Mouse (Mus musculus) intestine, embryonic 14.5 days (tissue): Measurements from ENCODE around the gene Sds. TPM values are rescaled to one million over a fixed set of nuclear protein-coding genes. Genes with fewer than 3 reads are reported as not detected.

Source experiments
- ATAC-seq: fragments of 200-750 bp; cut with Nextera tagmentation; replicated peaks from 2 replicates; pipeline ENCODE4 v1.8.0; 2017; ENCODE audit warnings: low read depth, moderate number of reproducible peaks, moderate TSS enrichment, moderate library complexity; ENCODE audit not compliant: low FRiP score, low TSS enrichment
- DNase-seq: peaks from one replicate; pipeline ENCODE4 v3.0.0-alpha.2; 2018; ENCODE audit warnings: low spot score
- H3K27ac ChIP-seq: fragments of 300-500 bp; sonication (generic); 2 replicates; pipeline ENCODE4 v1.5.1; 2014; ENCODE audit warnings: low read depth, mild to moderate bottlenecking, control low read depth
- H3K27me3 ChIP-seq: fragments of 300-500 bp; sonication (generic); replicated peaks from 2 replicates; pipeline ENCODE4 v1.6.1; 2014; ENCODE audit warnings: low read length, control low read depth; ENCODE audit not compliant: control insufficient read depth, insufficient read depth
- H3K36me3 ChIP-seq: fragments of 300-500 bp; sonication (generic); 2 replicates; pipeline ENCODE4 v1.6.1; 2014; ENCODE audit warnings: low read length, control low read depth; ENCODE audit not compliant: control insufficient read depth, insufficient read depth
- H3K4me1 ChIP-seq: fragments of 300-500 bp; sonication (generic); replicated peaks from 2 replicates; pipeline ENCODE4 v1.6.1; 2014; ENCODE audit warnings: low read length, control low read depth, mixed read lengths; ENCODE audit not compliant: control insufficient read depth, insufficient read depth
- H3K4me2 ChIP-seq: fragments of 300-500 bp; sonication (generic); 2 replicates; pipeline ENCODE4 v1.6.1; 2014; ENCODE audit warnings: low read length
- H3K4me3 ChIP-seq: fragments of 300-500 bp; sonication (generic); 2 replicates; pipeline ENCODE4 v1.5.1; 2014; ENCODE audit warnings: low read depth, low read length, control low read depth, mixed read lengths
- H3K9ac ChIP-seq: fragments of 300-500 bp; sonication (generic); 2 replicates; pipeline ENCODE4 v1.6.1; 2014; ENCODE audit warnings: mild to moderate bottlenecking, low read length
- H3K9me3 ChIP-seq: fragments of 300-500 bp; sonication (generic); 2 replicates; pipeline ENCODE4 v1.6.1; 2016; ENCODE audit warnings: low read length, control low read depth; ENCODE audit not compliant: control insufficient read depth
- WGBS: fragments of 180-500 bp; shearing (Covaris S2); extraction: QIAGEN DNeasy Blood & Tissue Kit; methylation state at CpG from one replicate; pipeline ENCODE4 v1.1.7; 2014; 5-methylcytosine and 5-hydroxymethylcytosine counted together
- polyA plus RNA-seq: library from polyadenylated mRNA; unstranded; fragments of >200 nt; fragmentation: Nextera tagmentation; extraction: Ambion mirVana; gene quantifications from 2 replicates; pipeline ENCODE4 v1.2.1, GENCODE M21; 2014

The Sds gene
- polyA plus RNA-seq, 1 experiment from 2014 or later: not detected

- 40% methylated on average over 4 of the region's 4 CpGs for WGBS
- ATAC-seq (peak; percentile 28), DNase-seq (no peak)
- Histone ChIP-seq H3K36me3 (no peaks in the 10 kb centered on the region), H3K27me3 (no peaks in the 10 kb centered on the region), H3K4me2 (no peak overlapping the region), H3K4me1 (no peaks in the 10 kb centered on the region), H3K4me3 (no peak overlapping the region), H3K27ac (no peak overlapping the region), H3K9ac (no peak overlapping the region), H3K9me3 (no peaks in the 10 kb centered on the region)
These were observed 4.8 kb upstream of the Sds start for GRCm38 (mm10) chr5:120471538-120471937.

GRCm38 (mm10) chr5:120472770-120473169 lies 3.6 kb upstream of the Sds start, which contains the start of gene Sdsl:
Gene Sdsl, minus strand, starts transcription at chr5:120472810.
- Histone ChIP-seq H3K27me3 (no peaks in the 10 kb centered on the region), H3K36me3 (no peaks in the 10 kb centered on the region), H3K4me3 (no peak within 1 kb of the TSS), H3K4me2 (no peak within 1 kb of the TSS), H3K27ac (no peak within 1 kb of the TSS), H3K4me1 (no peaks in the 10 kb centered on the region), H3K9me3 (no peaks in the 10 kb centered on the region), H3K9ac (no peak within 1 kb of the TSS)
- 66% methylated on average over 8 of the region's 8 CpGs for WGBS
- no peak for ATAC-seq
- DNase-seq: no peak

- no peaks in the 10 kb centered on the region for H3K36me3 ChIP-seq
- no peak overlapping the region for H3K9ac ChIP-seq
- H3K9me3 ChIP-seq: no peaks in the 10 kb centered on the region
- no peak for DNase-seq
- H3K27me3 ChIP-seq: no peaks in the 10 kb centered on the region
- ATAC-seq: no peak
- 98% methylated on average over 2 of the region's 2 CpGs for WGBS
- no peaks in the 10 kb centered on the region for H3K4me1 ChIP-seq
- H3K27ac ChIP-seq: no peak overlapping the region
- H3K4me2 ChIP-seq: no peak overlapping the region
- no peak overlapping the region for H3K4me3 ChIP-seq
These were observed 3.0 kb upstream of the Sds start for GRCm38 (mm10) chr5:120473361-120473760.

- 55% methylated on average over 8 of the region's 8 CpGs for WGBS
- Histone ChIP-seq H3K27ac (no peak overlapping the region), H3K4me3 (no peak overlapping the region), H3K4me1 (no peaks in the 10 kb centered on the region), H3K36me3 (no peaks in the 10 kb centered on the region), H3K9me3 (no peaks in the 10 kb centered on the region), H3K4me2 (no peak overlapping the region), H3K27me3 (no peaks in the 10 kb centered on the region), H3K9ac (no peak overlapping the region)
- ATAC-seq (no peak), DNase-seq (no peak)
These were observed 465 bp upstream of the Sds start for GRCm38 (mm10) chr5:120475861-120476260.

GRCm38 (mm10) chr5:120477993-120478392 lies 1.7 kb downstream of the Sds start:
- H3K9ac ChIP-seq: no peak overlapping the region
- 93% methylated on average over 5 of the region's 5 CpGs for WGBS
- H3K27ac ChIP-seq: no peak overlapping the region
- H3K4me3 ChIP-seq: no peak overlapping the region
- ATAC-seq: no peak
- no peak overlapping the region for H3K4me2 ChIP-seq
- no peaks in the 10 kb centered on the region for H3K9me3 ChIP-seq
- DNase-seq: no peak
- H3K4me1 ChIP-seq: no peaks in the 10 kb centered on the region
- no peaks in the 10 kb centered on the region for H3K36me3 ChIP-seq
- H3K27me3 ChIP-seq: no peaks in the 10 kb centered on the region

- Histone ChIP-seq H3K9me3 (no peaks in the 10 kb centered on the region), H3K4me2 (no peak overlapping the region), H3K4me3 (no peak overlapping the region), H3K27ac (no peak overlapping the region), H3K36me3 (peaks cover 2% of the 10 kb centered on the region; the same call in 1 of the 2 replicates), H3K9ac (no peak overlapping the region), H3K27me3 (no peaks in the 10 kb centered on the region), H3K4me1 (no peaks in the 10 kb centered on the region)
- ATAC-seq: no peak
- 62% methylated on average over 4 of the region's 4 CpGs for WGBS
- DNase-seq: no peak
These were observed 3.2 kb downstream of the Sds start for GRCm38 (mm10) chr5:120479538-120479937.

- ATAC-seq (no peak), DNase-seq (no peak)
- Histone ChIP-seq H3K9ac (no peak overlapping the region), H3K9me3 (no peaks in the 10 kb centered on the region), H3K27ac (no peak overlapping the region), H3K4me1 (no peaks in the 10 kb centered on the region), H3K36me3 (peaks cover 19% of the 10 kb centered on the region), H3K4me2 (no peak overlapping the region), H3K27me3 (no peaks in the 10 kb centered on the region), H3K4me3 (no peak overlapping the region)
- WGBS: 60% methylated on average over 9 of the region's 9 CpGs
These were observed 4.9 kb downstream of the Sds start for GRCm38 (mm10) chr5:120481205-120481604.

- Histone ChIP-seq H3K9me3 (no peaks in the 10 kb centered on the region), H3K9ac (no peak overlapping the region), H3K27ac (no peak overlapping the region), H3K4me2 (no peak overlapping the region), H3K4me1 (no peaks in the 10 kb centered on the region), H3K4me3 (no peak overlapping the region), H3K36me3 (peaks cover 37% of the 10 kb centered on the region), H3K27me3 (no peaks in the 10 kb centered on the region)
- 80% methylated on average over 19 of the region's 19 CpGs for WGBS
- ATAC-seq (no peak), DNase-seq (no peak)
These were observed 7.1 kb downstream of the Sds start for GRCm38 (mm10) chr5:120483399-120483798.

- H3K9ac ChIP-seq: no peak overlapping the region
- DNase-seq: no peak
- WGBS: 79% methylated on average over 8 of the region's 8 CpGs
These were observed 11.5 kb downstream of the Sds start for GRCm38 (mm10) chr5:120487844-120488243.

More at GRCm38 (mm10) chr5:120487844-120488243, 11.5 kb downstream of the Sds start:
- ATAC-seq: no peak
- Histone ChIP-seq H3K36me3 (peaks cover 46% of the 10 kb centered on the region), H3K4me2 (no peak overlapping the region), H3K4me1 (no peaks in the 10 kb centered on the region), H3K9me3 (no peaks in the 10 kb centered on the region), H3K27me3 (no peaks in the 10 kb centered on the region), H3K27ac (no peak overlapping the region), H3K4me3 (no peak overlapping the region)
